Mouse (Mus musculus) lung, embryonic 16.5 days (tissue): ENCODE measurements around the gene Gm10273. TPM values are rescaled to one million over a fixed set of nuclear protein-coding genes. Genes with fewer than 3 reads are reported as not detected.

Experiments used
- ATAC-seq: fragments of 200-750 bp; cut with Nextera tagmentation; 2 replicates; pipeline ENCODE4 v1.8.0; 2017; ENCODE audit warnings: low read depth, mild to moderate bottlenecking, moderate library complexity
- H3K27ac ChIP-seq: fragments of 300-500 bp; sonication (generic); 2 replicates; pipeline ENCODE4 v1.5.1; 2014; ENCODE audit warnings: mild to moderate bottlenecking, control low read depth, low read length
- H3K27me3 ChIP-seq: fragments of 300-500 bp; sonication (generic); 2 replicates; pipeline ENCODE4 v1.6.1; 2014; ENCODE audit warnings: low read depth, low read length, mixed read lengths; ENCODE audit not compliant: control insufficient read depth, insufficient read depth
- H3K36me3 ChIP-seq: fragments of 300-500 bp; sonication (generic); 2 replicates; pipeline ENCODE4 v1.6.1; 2014; ENCODE audit warnings: low read length; ENCODE audit not compliant: control insufficient read depth, insufficient read depth
- H3K4me1 ChIP-seq: fragments of 300-500 bp; sonication (generic); replicated peaks from 2 replicates; pipeline ENCODE4 v1.6.1; 2014; ENCODE audit warnings: low read length, mixed read lengths; ENCODE audit not compliant: control insufficient read depth, insufficient read depth
- H3K4me2 ChIP-seq: fragments of 300-500 bp; sonication (generic); 2 replicates; pipeline ENCODE4 v1.6.1; 2014; ENCODE audit warnings: low read depth, low read length, control low read depth
- H3K4me3 ChIP-seq: fragments of 300-500 bp; sonication (generic); 2 replicates; pipeline ENCODE4 v1.5.1; 2014; ENCODE audit warnings: mild to moderate bottlenecking, low read length, control low read depth
- H3K9ac ChIP-seq: fragments of 300-500 bp; sonication (generic); 2 replicates; pipeline ENCODE4 v1.6.1; 2014; ENCODE audit warnings: low read length, control low read depth
- H3K9me3 ChIP-seq: fragments of 300-500 bp; sonication (generic); 2 replicates; pipeline ENCODE4 v1.6.1; 2016; ENCODE audit warnings: low read length; ENCODE audit not compliant: control insufficient read depth
- WGBS: fragments of 180-500 bp; shearing (Covaris S2); extraction: QIAGEN DNeasy Blood & Tissue Kit; methylation state at CpG from one replicate; pipeline ENCODE4 v1.1.7; 2014; 5-methylcytosine and 5-hydroxymethylcytosine counted together
- polyA plus RNA-seq: library from polyadenylated mRNA; unstranded; fragments of >200 nt; fragmentation: Nextera tagmentation; extraction: Ambion mirVana; gene quantifications from 2 replicates; pipeline ENCODE4 v1.2.1, GENCODE M21; 2015

Gene Gm10273
- polyA plus RNA-seq, 1 experiment from 2014 or later, result 1.3 TPM

GRCm38 (mm10) chr10:59439508-59439931 is 44.1 kb downstream of the Gm10273 start:
- no peaks in the 10 kb centered on the region for H3K36me3 ChIP-seq
- peak overlapping the region; percentile 84 for H3K27ac ChIP-seq
- WGBS, result 26% methylated on average over 5 of the region's 5 CpGs
- ATAC-seq, result peak; percentile 70
- no peak overlapping the region for H3K4me2 ChIP-seq
- H3K4me3 ChIP-seq, result no peak overlapping the region
- H3K9ac ChIP-seq, result no peak overlapping the region
- no peaks in the 10 kb centered on the region for H3K9me3 ChIP-seq
- H3K27me3 ChIP-seq, result no peaks in the 10 kb centered on the region
- H3K4me1 ChIP-seq, result peaks cover 26% of the 10 kb centered on the region

- peak; percentile 62 for ATAC-seq
- whole genome bisulfite sequencing, result 40% methylated on average over 6 of the region's 6 CpGs
- peaks cover 28% of the 10 kb centered on the region for H3K4me1 ChIP-seq
- no peaks in the 10 kb centered on the region for H3K9me3 ChIP-seq
- peak overlapping the region; percentile 84 for H3K27ac ChIP-seq
- no peak overlapping the region for H3K4me3 ChIP-seq
- H3K27me3 ChIP-seq, result no peaks in the 10 kb centered on the region
- H3K4me2 ChIP-seq, result peak overlapping the region; percentile 9; the same call in 1 of the 2 replicates
- 0 out of 2 replicates have a peak overlapping the region, but pooled peaks have one; percentile 14 for H3K9ac ChIP-seq
- H3K36me3 ChIP-seq, result no peaks in the 10 kb centered on the region
Measured at GRCm38 (mm10) chr10:59440177-59440576, 44.7 kb downstream of the Gm10273 start.

GRCm38 (mm10) chr10:59441735-59442134 is 46.3 kb downstream of the Gm10273 start, which contains the start of gene Oit3:
Gene Oit3, minus strand, starts transcription at chr10:59441778.
- Histone ChIP-seq H3K4me2 (no peak within 1 kb of the TSS), H3K4me3 (no peak within 1 kb of the TSS), H3K9ac (0 out of 2 replicates have a peak within 1 kb of the TSS, but pooled peaks have one; percentile 14), H3K9me3 (no peaks in the 10 kb centered on the region), H3K27ac (peak within 1 kb of the TSS; percentile 8; the same call in 1 of the 2 replicates), H3K4me1 (peaks cover 28% of the 10 kb centered on the region), H3K36me3 (no peaks in the 10 kb centered on the region), H3K27me3 (no peaks in the 10 kb centered on the region)
- WGBS, result 67% methylated on average over 11 of the region's 11 CpGs
- no peak for ATAC-seq

- Histone ChIP-seq H3K4me3 (no peak overlapping the region), H3K9ac (no peak overlapping the region), H3K9me3 (no peaks in the 10 kb centered on the region), H3K36me3 (no peaks in the 10 kb centered on the region), H3K27me3 (no peaks in the 10 kb centered on the region), H3K27ac (peak overlapping the region; percentile 32; the same call in 1 of the 2 replicates), H3K4me1 (peaks cover 28% of the 10 kb centered on the region), H3K4me2 (no peak overlapping the region)
- ATAC-seq, result peak; percentile 63
- 6% methylated on average over 7 of the region's 7 CpGs for WGBS
Measured at GRCm38 (mm10) chr10:59443212-59443611, 47.8 kb downstream of the Gm10273 start.

GRCm38 (mm10) chr10:59444106-59444505 is 48.7 kb downstream of the Gm10273 start:
- no peaks in the 10 kb centered on the region for H3K27me3 ChIP-seq
- H3K27ac ChIP-seq, result 0 out of 2 replicates have a peak overlapping the region, but pooled peaks have one; percentile 32
- no peak overlapping the region for H3K4me2 ChIP-seq
- H3K9ac ChIP-seq, result no peak overlapping the region
- no peaks in the 10 kb centered on the region for H3K9me3 ChIP-seq
- H3K36me3 ChIP-seq, result no peaks in the 10 kb centered on the region
- 76% methylated on average over 3 of the region's 3 CpGs for WGBS
- no peak overlapping the region for H3K4me3 ChIP-seq
- peaks cover 27% of the 10 kb centered on the region for H3K4me1 ChIP-seq
- no peak for ATAC-seq

- no peak overlapping the region for H3K9ac ChIP-seq
- ATAC-seq, result no peak
- H3K27ac ChIP-seq, result no peak overlapping the region
- 38% methylated on average over 8 of the region's 8 CpGs for WGBS
- no peak overlapping the region for H3K4me2 ChIP-seq
- H3K9me3 ChIP-seq, result no peaks in the 10 kb centered on the region
- H3K36me3 ChIP-seq, result peaks cover 3% of the 10 kb centered on the region; the same call in 1 of the 2 replicates
- H3K4me3 ChIP-seq, result no peak overlapping the region
- no peaks in the 10 kb centered on the region for H3K27me3 ChIP-seq
- peaks cover 23% of the 10 kb centered on the region for H3K4me1 ChIP-seq
Measured at GRCm38 (mm10) chr10:59444635-59445034, 49.2 kb downstream of the Gm10273 start.

Other genes starting within 250 kb of the Gm10273 start
- gene Sept10, start 173.8 kb upstream of the Gm10273 start, polyA plus RNA-seq, result 67.0 and 74.6 TPM in 2 replicates
- gene Sowahc, start 173.7 kb upstream of the Gm10273 start, polyA plus RNA-seq, result 12.8 and 13.7 TPM in 2 replicates
- 78.7 and 81.8 TPM in 2 replicates for gene P4ha1, start 72.3 kb upstream of the Gm10273 start, polyA plus RNA-seq
- 0.19 and 1.0 TPM in 2 replicates for gene Pla2g12b, start 8.0 kb downstream of the Gm10273 start, polyA plus RNA-seq
- gene Oit3, start 46.1 kb downstream of the Gm10273 start, polyA plus RNA-seq, result 2.8 TPM in 2 replicates
- not detected in 2 replicates for gene Gm10322, start 220.4 kb downstream of the Gm10273 start, polyA plus RNA-seq
- 30.6 and 33.3 TPM in 2 replicates for gene Mcu, start 221.1 kb downstream of the Gm10273 start, polyA plus RNA-seq